Mouse (Mus musculus): ENCODE measurements around the gene Itih5. TPM values are rescaled to one million over a fixed set of nuclear protein-coding genes. Genes with fewer than 3 reads are reported as not detected.

Itih5 gene
- total RNA-seq, 1 experiment from 2014 or later: 6.9 TPM

- no peak for ATAC-seq (ENCODE audit: extremely low read depth, insufficient number of reproducible peaks, low FRiP score, poor library complexity, severe bottlenecking)
Observed at GRCm38 (mm10) chr2:10293556-10294206, 140.3 kb downstream of the Itih5 start.

GRCm38 (mm10) chr2:10295908-10296307 is 142.5 kb downstream of the Itih5 start:
- no peak for ATAC-seq (ENCODE audit: extremely low read depth, insufficient number of reproducible peaks, low FRiP score, poor library complexity, severe bottlenecking)

GRCm38 (mm10) chr2:10300244-10300643 is 146.9 kb downstream of the Itih5 start:
- no peak for ATAC-seq (ENCODE audit: extremely low read depth, insufficient number of reproducible peaks, low FRiP score, poor library complexity, severe bottlenecking)

- ATAC-seq (ENCODE audit: extremely low read depth, insufficient number of reproducible peaks, low FRiP score, poor library complexity, severe bottlenecking): no peak
Observed at GRCm38 (mm10) chr2:10300771-10301170, 147.4 kb downstream of the Itih5 start.

- no peak for ATAC-seq (ENCODE audit: extremely low read depth, insufficient number of reproducible peaks, low FRiP score, poor library complexity, severe bottlenecking)
Observed at GRCm38 (mm10) chr2:10301391-10301790, 148.0 kb downstream of the Itih5 start.

GRCm38 (mm10) chr2:10301997-10302396 is 148.6 kb downstream of the Itih5 start:
- no peak for ATAC-seq (ENCODE audit: extremely low read depth, insufficient number of reproducible peaks, low FRiP score, poor library complexity, severe bottlenecking)

- ATAC-seq (ENCODE audit: extremely low read depth, insufficient number of reproducible peaks, low FRiP score, poor library complexity, severe bottlenecking): no peak
Observed at GRCm38 (mm10) chr2:10304911-10305310, 151.5 kb downstream of the Itih5 start.

Other genes starting within 250 kb of the Itih5 start
- 9.9 and 10.2 TPM in 2 replicates for gene Taf3, start 105.0 kb upstream of the Itih5 start, total RNA-seq (2017)
- gene Atp5c1, start 73.1 kb upstream of the Itih5 start, total RNA-seq (2017): 196 and 203 TPM in 2 replicates
- gene Kin, start 73.0 kb upstream of the Itih5 start, total RNA-seq (2017): 53.8 and 66.2 TPM in 2 replicates
- gene Itih2, start 22.2 kb upstream of the Itih5 start, total RNA-seq (2017): not detected in 2 replicates
- 6.1 and 8.0 TPM in 2 replicates for gene Sfmbt2, start 216.9 kb downstream of the Itih5 start, total RNA-seq (2017)